In the genomic region with DNA sequence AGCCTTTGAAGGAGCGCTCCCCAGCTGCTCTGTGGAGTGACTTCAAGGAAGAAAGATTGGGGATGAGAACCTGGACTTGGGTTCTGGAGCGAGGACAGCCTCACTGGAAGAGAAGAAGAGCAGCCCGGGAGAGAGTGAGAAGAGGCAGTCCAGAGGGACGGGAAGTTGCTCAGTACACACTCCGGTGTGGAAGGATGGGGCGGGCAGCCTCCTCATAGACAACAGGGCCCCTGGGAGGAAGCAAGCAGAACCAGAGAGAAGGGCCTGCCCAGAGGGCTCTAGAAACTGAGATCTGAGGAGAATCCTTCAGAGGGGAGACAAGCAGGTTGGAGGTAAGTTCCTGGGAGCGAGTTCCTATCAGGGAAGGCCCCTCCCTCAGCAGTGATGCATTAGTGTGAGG, we compare ENCODE assay signal across 20 mouse cellular contexts. TPM values are rescaled to one million over a fixed set of nuclear protein-coding genes. Genes with fewer than 3 reads are reported as not detected.
DNase-seq lines count a peak whose midpoint lies in the region; ATAC-seq lines count a peak whose summit lies in the region.
"Had no signal": no experiment of that assay in that cellular context is flagged by ENCODE, and none has a peak within 500 bp of the region (broad histone marks: within the 10 kb centered on the region; RNA-seq: fewer than 3 reads in every experiment).

No protein-coding gene starts in this region.

- ATAC-seq in hindbrain, embryonic 13.5 days (ENCODE audit: low FRiP score): no peak
- peak; percentile 7; the same call in 1 of the 2 replicates for ATAC-seq in intestine, embryonic 16.5 days
- ATAC-seq: CD4-positive, CD25-positive, alpha-beta regulatory T cell, adult 4 months; hindbrain, postnatal 0 days had no signal

- no peak overlapping the region for H3K4me2 ChIP-seq in hindbrain, embryonic 13.5 days
- H3K4me2 ChIP-seq in intestine, embryonic 16.5 days (ENCODE audit: low read depth, low read length): 0 out of 2 replicates have a peak overlapping the region, but pooled peaks have one; percentile 18
- H3K4me2 ChIP-seq: embryonic facial prominence, embryonic 13.5 days had no signal

- H3K4me1 ChIP-seq in hindbrain, embryonic 10.5 days (replicated peaks): peaks cover 28% of the 10 kb centered on the region
- H3K4me1 ChIP-seq in hindbrain, embryonic 13.5 days (replicated peaks): peaks cover 14% of the 10 kb centered on the region
- peaks cover 7% of the 10 kb centered on the region for H3K4me1 ChIP-seq in brown adipose tissue, adult 24 weeks (ENCODE audit: control insufficient read depth, insufficient read depth, insufficient read length, low read length)
- H3K4me1 ChIP-seq in intestine, embryonic 16.5 days (ENCODE audit: control insufficient read depth, insufficient read depth, low read length): peaks cover 41% of the 10 kb centered on the region

- intact Hi-C loops in left cerebral cortex, postnatal 14 days (cut with DNase I): no loop called here

- no peaks in the 10 kb centered on the region for H3K9me3 ChIP-seq in hindbrain, embryonic 10.5 days
- H3K9me3 ChIP-seq in hindbrain, embryonic 13.5 days: no peaks in the 10 kb centered on the region
- no peaks in the 10 kb centered on the region for H3K9me3 ChIP-seq in intestine, embryonic 16.5 days (ENCODE audit: control insufficient read depth, low read length)
- H3K9me3 ChIP-seq: embryonic facial prominence, embryonic 13.5 days had no signal

- H3K79me2 ChIP-seq in macrophage (ENCODE audit: inconsistent target): peaks cover 100% of the 10 kb centered on the region

- 76% methylated on average over 7 of the region's 7 CpGs for WGBS in hindbrain, embryonic 10.5 days
- WGBS in hindbrain, embryonic 13.5 days: 78% methylated on average over 7 of the region's 7 CpGs
- 61% methylated on average over 7 of the region's 7 CpGs for WGBS in intestine, embryonic 16.5 days
- WGBS in macrophage (ENCODE audit: missing documents): 38% methylated on average over 7 of the region's 7 CpGs

- H3K4me3 ChIP-seq in hindbrain, embryonic 10.5 days: no peak overlapping the region
- H3K4me3 ChIP-seq in hindbrain, embryonic 13.5 days: no peak overlapping the region
- H3K4me3 ChIP-seq in brown adipose tissue, adult 24 weeks (ENCODE audit: insufficient read depth, low read depth, low read length): no peak overlapping the region
- H3K4me3 ChIP-seq in intestine, embryonic 16.5 days (ENCODE audit: low read length): no peak overlapping the region
- H3K4me3 ChIP-seq in macrophage (ENCODE audit: inconsistent target): no peak overlapping the region
- H3K4me3 ChIP-seq: embryonic facial prominence, embryonic 13.5 days had no signal

- H3K27me3 ChIP-seq in hindbrain, embryonic 10.5 days (ENCODE audit: insufficient read depth, poor library complexity, severe bottlenecking): no peaks in the 10 kb centered on the region
- no peaks in the 10 kb centered on the region for H3K27me3 ChIP-seq in hindbrain, embryonic 13.5 days
- no peaks in the 10 kb centered on the region for H3K27me3 ChIP-seq in intestine, embryonic 16.5 days (replicated peaks; ENCODE audit: control insufficient read depth, insufficient read depth, low read length)
- H3K27me3 ChIP-seq: embryonic facial prominence, embryonic 13.5 days had no signal

- H3K9ac ChIP-seq in hindbrain, embryonic 13.5 days: no peak overlapping the region
- 0 out of 2 replicates have a peak overlapping the region, but pooled peaks have one; percentile 5 for H3K9ac ChIP-seq in intestine, embryonic 16.5 days (ENCODE audit: low read depth, low read length)
- H3K9ac ChIP-seq: embryonic facial prominence, embryonic 13.5 days had no signal

- H3K27ac ChIP-seq in hindbrain, embryonic 10.5 days: 0 out of 2 replicates have a peak overlapping the region, but pooled peaks have one; percentile 2
- H3K27ac ChIP-seq in hindbrain, embryonic 13.5 days: no peak overlapping the region
- 0 out of 2 replicates have a peak overlapping the region, but pooled peaks have one; percentile 5 for H3K27ac ChIP-seq in brown adipose tissue, adult 24 weeks (replicated peaks; ENCODE audit: low read depth, low read length)
- H3K27ac ChIP-seq in intestine, embryonic 16.5 days (ENCODE audit: low read length): peak overlapping the region; percentile 65
- peak overlapping the region; percentile 49 for H3K27ac ChIP-seq in macrophage
- H3K27ac ChIP-seq: embryonic facial prominence, embryonic 13.5 days; hindbrain, postnatal 0 days had no signal

- H3K36me3 ChIP-seq in hindbrain, embryonic 10.5 days: no peaks in the 10 kb centered on the region
- H3K36me3 ChIP-seq in hindbrain, embryonic 13.5 days: no peaks in the 10 kb centered on the region
- H3K36me3 ChIP-seq in intestine, embryonic 16.5 days (ENCODE audit: control insufficient read depth, insufficient read depth, low read length): no peaks in the 10 kb centered on the region
- H3K36me3 ChIP-seq in macrophage (ENCODE audit: inconsistent target): peaks cover 15% of the 10 kb centered on the region; the same call in 1 of the 2 replicates
- H3K36me3 ChIP-seq: embryonic facial prominence, embryonic 13.5 days had no signal

- no peak for DNase-seq in hindbrain, embryonic 10.5 days (ENCODE audit: low spot score)
- DNase-seq in left cerebral cortex, adult 18-20 months (ENCODE audit: low spot score in 2 of 2): no peak
- DNase-seq in MN1 (ENCODE audit: low spot score): no peak
- no peak for DNase-seq in left cerebral cortex, postnatal 14 days (ENCODE audit: low spot score in 2 of 2)
- DNase-seq: gastrocnemius, postnatal 36 days; heart, postnatal 14 days; kidney, adult 8-10 months; kidney, postnatal 4 days; left cerebral cortex, postnatal 4 days; lung, adult 18-20 months; midbrain, embryonic 14.5 days; retina, postnatal 1 day; thymus, adult 18-20 months had no signal

RNA-seq across cellular contexts. Expression of gene Taok3, which starts 20.4 kb away (rescaled TPM):
- polyA plus RNA-seq in hindbrain, embryonic 10.5 days (2016; fragmentation: Nextera tagmentation; extraction: Ambion mirVana): 10.4 and 16.4 TPM in 2 replicates
- polyA plus RNA-seq in hindbrain, embryonic 13.5 days (2015; fragmentation: Nextera tagmentation; extraction: Ambion mirVana): 47.0 and 50.0 TPM in 2 replicates
- 5.6 and 6.3 TPM in 2 replicates for polyA plus RNA-seq in brown adipose tissue, adult 24 weeks (2012; ENCODE audit: insufficient read depth, insufficient read length, missing spikeins)
- 51.5 and 53.7 TPM in 2 replicates for polyA plus RNA-seq in intestine, embryonic 16.5 days (2015; fragmentation: Nextera tagmentation; extraction: Ambion mirVana)
- total RNA-seq in macrophage (2018; cell fraction: chromatin; rRNA removed): 100 to 1,000 TPM in 24 of 26 experiments, 10 to 100 TPM in 2; 88.3 to 515 (median 403) TPM
- total RNA-seq in macrophage (2018; cell fraction: cytosol; rRNA removed): 100 to 1,000 TPM in 23 of 26 experiments, 10 to 100 TPM in 3; 69.6 to 129 (median 112) TPM
- total RNA-seq in macrophage (2018; cell fraction: nucleus; rRNA removed): 100 to 1,000 TPM in 24 of 26 experiments, 10 to 100 TPM in 2; 72.7 to 300 (median 200) TPM
- polyA plus RNA-seq in macrophage (2018): 77.8 to 173 TPM (median 90.5 TPM) in 3 replicates
- total RNA-seq in left cerebral cortex, adult 18-20 months (2021): 10 to 100 TPM; 53.8 to 54.3 TPM
- total RNA-seq in left cerebral cortex, postnatal 14 days (2021): 10 to 100 TPM; 62.8 to 66.1 TPM

RNA-seq across cellular contexts. Expression of gene Suds3, which starts 24.5 kb away (rescaled TPM):
- polyA plus RNA-seq in hindbrain, embryonic 10.5 days (2016; fragmentation: Nextera tagmentation; extraction: Ambion mirVana): 79.1 and 90.4 TPM in 2 replicates
- 83.2 and 90.5 TPM in 2 replicates for polyA plus RNA-seq in hindbrain, embryonic 13.5 days (2015; fragmentation: Nextera tagmentation; extraction: Ambion mirVana)
- polyA plus RNA-seq in brown adipose tissue, adult 24 weeks (2012; ENCODE audit: insufficient read depth, insufficient read length, missing spikeins): 87.1 and 89.6 TPM in 2 replicates
- polyA plus RNA-seq in intestine, embryonic 16.5 days (2015; fragmentation: Nextera tagmentation; extraction: Ambion mirVana): 20.9 and 53.6 TPM in 2 replicates
- 100 to 1,000 TPM in 1 of 26 experiments, 10 to 100 TPM in 25; 16.4 to 115 (median 53.8) TPM for total RNA-seq in macrophage (2018; cell fraction: chromatin; rRNA removed)
- total RNA-seq in macrophage (2018; cell fraction: cytosol; rRNA removed): 10 to 100 TPM; 33.5 to 56.0 (median 44.2) TPM
- total RNA-seq in macrophage (2018; cell fraction: nucleus; rRNA removed): 10 to 100 TPM; 19.6 to 83.1 (median 39.0) TPM
- 50.8 to 76.9 TPM (median 59.2 TPM) in 3 replicates for polyA plus RNA-seq in macrophage (2018)
- 100 to 1,000 TPM; 141 to 142 TPM for total RNA-seq in left cerebral cortex, adult 18-20 months (2021)
- 10 to 100 TPM; 93.4 to 97.2 TPM for total RNA-seq in left cerebral cortex, postnatal 14 days (2021)
